Mouse (Mus musculus) thymus, adult 2 months (tissue): ENCODE measurements around the gene Sik3.

ENCODE experiments used
- CTCF ChIP-seq: fragments of 200-500 bp; IDR thresholded peaks from 2 replicates; pipeline ENCODE4 v1.5.1; 2012; ENCODE audit warnings: mild to moderate bottlenecking, control low read depth, low read length, moderate library complexity, borderline replicate concordance; ENCODE audit not compliant: control insufficient read depth, poor library complexity, insufficient read depth; ENCODE audit errors: extremely low read depth
- POLR2A ChIP-seq: fragments of 200-500 bp; IDR thresholded peaks from 2 replicates; pipeline ENCODE4 v1.6.1; 2012; ENCODE audit warnings: mild to moderate bottlenecking, low read length, control low read depth, moderate library complexity; ENCODE audit not compliant: control insufficient read depth, poor library complexity, insufficient read depth; ENCODE audit errors: extremely low read depth

DNA sequence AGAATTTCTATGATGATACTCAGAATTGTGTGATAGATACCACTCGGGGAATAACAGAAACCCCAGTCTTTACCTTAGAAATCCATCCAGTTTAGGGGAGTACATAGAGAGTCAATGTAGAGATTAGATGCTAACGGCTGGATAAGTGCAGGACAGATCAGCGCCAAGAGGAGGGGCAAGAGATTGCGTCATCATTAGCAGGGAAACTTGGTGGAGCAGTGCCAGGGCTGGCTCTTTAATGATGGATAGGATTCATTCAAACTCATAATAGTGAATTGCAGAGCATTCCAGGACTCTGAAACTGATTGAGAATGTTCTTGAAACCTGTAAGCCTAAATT lies 27.4 kb upstream of the Sik3 start:
- TF ChIP-seq POLR2A (no peak), CTCF (no peak)
